Mouse (Mus musculus): ENCODE measurements around the gene Cdc27. TPM values are rescaled to one million over a fixed set of nuclear protein-coding genes. Genes with fewer than 3 reads are reported as not detected.
"Not testable (repeated sequence)": the region's sequence is repeated elsewhere in the genome, so short reads cannot be mapped to it uniquely, and the experiment has no call there.

Gene Cdc27
- polyA plus RNA-seq, 1 experiment: 25.9 TPM

DNA sequence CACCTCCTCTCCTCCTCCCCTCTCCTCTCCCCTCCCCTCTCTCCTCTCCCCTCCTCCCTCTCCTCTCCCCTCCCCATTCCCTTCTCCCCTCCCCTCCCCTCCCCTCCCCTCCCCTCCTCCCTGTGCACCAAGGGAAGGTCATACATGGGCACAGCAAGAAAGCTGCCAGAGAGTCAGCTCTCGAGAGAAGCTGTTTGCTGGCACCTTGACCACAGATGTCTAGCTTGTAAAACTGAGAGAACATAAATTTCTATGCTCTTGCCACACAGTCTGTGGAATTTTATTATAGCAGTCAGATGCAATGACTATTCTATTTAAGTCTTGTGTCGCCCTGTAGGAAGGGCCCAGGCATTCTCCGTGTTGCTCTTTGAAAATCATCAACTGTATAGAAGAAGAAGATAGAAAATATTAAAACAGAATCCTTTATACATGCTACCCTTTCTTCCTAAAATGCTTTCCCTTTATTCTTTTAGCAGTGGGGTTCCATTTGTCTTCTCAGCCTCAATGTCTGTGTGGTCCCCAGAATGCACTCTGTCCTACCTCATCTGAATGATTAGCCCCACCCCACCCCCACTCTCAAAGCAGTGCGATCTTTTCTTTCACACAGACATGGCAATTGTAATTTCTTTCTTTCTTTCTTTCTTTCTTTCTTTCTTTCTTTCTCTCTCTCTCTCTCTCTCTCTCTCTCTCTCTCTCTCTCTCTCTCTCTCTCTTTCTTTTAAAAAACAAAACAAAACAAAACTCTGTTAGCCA is 8.4 kb upstream of the Cdc27 start:
- H3K4me3 ChIP-seq (ENCODE audit: insufficient read depth, low read length): no peak overlapping the region
- no peak for TF ChIP-seq POLR2A (IDR thresholded peaks at IDR 0.05; ENCODE audit: borderline replicate concordance, low read depth, low read length)
- TF ChIP-seq CTCF (IDR thresholded peaks at IDR 0.05; ENCODE audit: low read depth, low read length): no peak
- peaks cover 12% of the 10 kb centered on the region for H3K4me1 ChIP-seq (ENCODE audit: control insufficient read depth, insufficient read depth, low read length)
- H3K27ac ChIP-seq (ENCODE audit: insufficient read depth, low read depth, low read length): no peak overlapping the region

DNA sequence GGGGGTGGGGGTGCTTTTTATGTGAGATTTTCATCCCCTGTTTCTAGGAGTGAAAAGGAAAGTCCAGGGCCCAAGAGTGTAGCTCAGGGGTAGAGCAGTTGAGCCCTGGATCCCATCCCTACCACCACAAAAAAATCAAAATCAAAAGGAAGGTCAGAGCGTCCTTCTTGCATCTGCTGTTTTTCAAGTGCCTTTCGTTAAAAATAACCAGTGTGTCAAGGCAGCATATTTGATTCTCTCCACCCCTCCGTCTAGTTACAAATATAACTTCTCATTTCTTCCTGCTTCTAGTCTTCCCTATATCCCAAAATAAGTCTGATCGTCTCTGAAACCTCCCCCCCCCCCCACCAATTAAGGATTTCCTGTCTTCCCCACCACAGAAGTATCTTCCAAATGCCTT is 7.6 kb upstream of the Cdc27 start:
- peaks cover 12% of the 10 kb centered on the region for H3K4me1 ChIP-seq (ENCODE audit: control insufficient read depth, insufficient read depth, low read length)
- TF ChIP-seq POLR2A (IDR thresholded peaks at IDR 0.05; ENCODE audit: borderline replicate concordance, low read depth, low read length) (no peak), CTCF (IDR thresholded peaks at IDR 0.05; ENCODE audit: low read depth, low read length) (no peak)
- no peak overlapping the region for H3K4me3 ChIP-seq (ENCODE audit: insufficient read depth, low read length)
- no peak overlapping the region for H3K27ac ChIP-seq (ENCODE audit: insufficient read depth, low read depth, low read length)

GRCm38 (mm10) chr11:104549438-104550405 is 698 bp downstream of the Cdc27 start:
- peak overlapping the region; percentile 57 for H3K27ac ChIP-seq (ENCODE audit: insufficient read depth, low read depth, low read length)
- H3K4me3 ChIP-seq (ENCODE audit: insufficient read depth, low read length): peak overlapping the region; percentile 76
- peaks cover 23% of the 10 kb centered on the region for H3K4me1 ChIP-seq (ENCODE audit: control insufficient read depth, insufficient read depth, low read length)
- TF ChIP-seq POLR2A (IDR thresholded peaks at IDR 0.05; ENCODE audit: borderline replicate concordance, low read depth, low read length) (no peak), CTCF (IDR thresholded peaks at IDR 0.05; ENCODE audit: low read depth, low read length) (no peak)

- Histone ChIP-seq H3K27ac (ENCODE audit: insufficient read depth, low read depth, low read length) (no peak overlapping the region), H3K4me1 (ENCODE audit: control insufficient read depth, insufficient read depth, low read length) (peaks cover 27% of the 10 kb centered on the region), H3K4me3 (ENCODE audit: insufficient read depth, low read length) (no peak overlapping the region)
- TF ChIP-seq CTCF (IDR thresholded peaks at IDR 0.05; ENCODE audit: low read depth, low read length): no peak
- no peak for TF ChIP-seq POLR2A (IDR thresholded peaks at IDR 0.05; ENCODE audit: borderline replicate concordance, low read depth, low read length)
Measured at GRCm38 (mm10) chr11:104547502-104547901, 2.9 kb downstream of the Cdc27 start.

- Histone ChIP-seq H3K27ac (ENCODE audit: insufficient read depth, low read depth, low read length) (peak overlapping the region; percentile 49), H3K4me3 (ENCODE audit: insufficient read depth, low read length) (no peak overlapping the region), H3K4me1 (ENCODE audit: control insufficient read depth, insufficient read depth, low read length) (peaks cover 33% of the 10 kb centered on the region)
- TF ChIP-seq CTCF (IDR thresholded peaks at IDR 0.05; ENCODE audit: low read depth, low read length): no peak
- TF ChIP-seq POLR2A (IDR thresholded peaks at IDR 0.05; ENCODE audit: borderline replicate concordance, low read depth, low read length): no peak
Measured at GRCm38 (mm10) chr11:104544507-104544906, 5.9 kb downstream of the Cdc27 start.

- H3K27ac ChIP-seq (ENCODE audit: insufficient read depth, low read depth, low read length); H3K4me3 ChIP-seq (ENCODE audit: insufficient read depth, low read length): not testable (repeated sequence)
- H3K4me1 ChIP-seq (ENCODE audit: control insufficient read depth, insufficient read depth, low read length): peaks cover 31% of the 10 kb centered on the region
Measured at GRCm38 (mm10) chr11:104543337-104543736, 7.1 kb downstream of the Cdc27 start.

- H3K4me3 ChIP-seq (ENCODE audit: insufficient read depth, low read length): no peak overlapping the region
- H3K4me1 ChIP-seq (ENCODE audit: control insufficient read depth, insufficient read depth, low read length): peaks cover 11% of the 10 kb centered on the region
- TF ChIP-seq POLR2A (IDR thresholded peaks at IDR 0.05; ENCODE audit: borderline replicate concordance, low read depth, low read length) (no peak), CTCF (IDR thresholded peaks at IDR 0.05; ENCODE audit: low read depth, low read length) (no peak)
- no peak overlapping the region for H3K27ac ChIP-seq (ENCODE audit: insufficient read depth, low read depth, low read length)
Measured at GRCm38 (mm10) chr11:104539811-104540210, 10.6 kb downstream of the Cdc27 start.

- Histone ChIP-seq H3K4me1 (ENCODE audit: control insufficient read depth, insufficient read depth, low read length) (peaks cover 6% of the 10 kb centered on the region; the same call in 1 of the 2 replicates), H3K4me3 (ENCODE audit: insufficient read depth, low read length) (no peak overlapping the region), H3K27ac (ENCODE audit: insufficient read depth, low read depth, low read length) (no peak overlapping the region)
- TF ChIP-seq POLR2A (IDR thresholded peaks at IDR 0.05; ENCODE audit: borderline replicate concordance, low read depth, low read length) (no peak), CTCF (IDR thresholded peaks at IDR 0.05; ENCODE audit: low read depth, low read length) (no peak)
Measured at GRCm38 (mm10) chr11:104537945-104538555, 12.4 kb downstream of the Cdc27 start.

DNA sequence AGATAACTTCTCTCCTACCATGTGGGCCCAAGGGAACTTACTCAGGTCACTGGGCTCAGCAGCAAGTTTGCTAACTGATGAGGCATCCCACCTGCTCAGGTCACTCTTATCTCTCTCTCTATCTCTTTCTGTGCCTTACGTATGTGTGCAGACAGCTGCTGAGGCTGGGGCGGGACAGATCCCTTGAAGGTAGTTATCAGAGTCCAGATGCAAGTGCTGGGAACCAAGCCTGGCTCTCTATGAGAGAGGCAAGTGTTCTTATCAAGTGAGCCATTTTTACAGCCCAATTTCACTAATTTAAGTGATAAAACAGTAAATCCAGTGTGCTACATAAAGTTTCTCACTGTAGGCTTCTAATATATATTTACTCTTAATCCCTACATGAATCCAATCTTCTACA is 13.6 kb downstream of the Cdc27 start:
- no peak for TF ChIP-seq POLR2A (IDR thresholded peaks at IDR 0.05; ENCODE audit: borderline replicate concordance, low read depth, low read length)
- no peak for TF ChIP-seq CTCF (IDR thresholded peaks at IDR 0.05; ENCODE audit: low read depth, low read length)
- peaks cover 4% of the 10 kb centered on the region; the same call in 1 of the 2 replicates for H3K4me1 ChIP-seq (ENCODE audit: control insufficient read depth, insufficient read depth, low read length)
- no peak overlapping the region for H3K27ac ChIP-seq (ENCODE audit: insufficient read depth, low read depth, low read length)
- no peak overlapping the region for H3K4me3 ChIP-seq (ENCODE audit: insufficient read depth, low read length)
